Mouse (Mus musculus): ENCODE results near the gene Lipt1. TPM values are rescaled to one million over a fixed set of nuclear protein-coding genes. Genes with fewer than 3 reads are reported as not detected.
A peak's percentile ranks its signal among the peaks of the same experiment; 100 is the strongest.

Lipt1 gene
- total RNA-seq (2021), result 10 to 100 TPM; 17.8 to 22.2 TPM
- long read RNA-seq, experiment 1, transcript Lipt1-201 (2 exons, 1,485 nt), result major isoform, 15 of 20 reads
- long read RNA-seq, experiment 1, partial matches to known transcripts, result 1 of 20 reads
- long read RNA-seq, experiment 1, other reads (novel, unspliced or antisense), result 0 of 20 reads
- long read RNA-seq, experiment 2, transcript Lipt1-201 (2 exons, 1,485 nt), result major isoform, 11 of 21 reads
- long read RNA-seq, experiment 2, partial matches to known transcripts, result 1 of 21 reads
- long read RNA-seq, experiment 2, other reads (novel, unspliced or antisense), result 9 of 21 reads

DNA sequence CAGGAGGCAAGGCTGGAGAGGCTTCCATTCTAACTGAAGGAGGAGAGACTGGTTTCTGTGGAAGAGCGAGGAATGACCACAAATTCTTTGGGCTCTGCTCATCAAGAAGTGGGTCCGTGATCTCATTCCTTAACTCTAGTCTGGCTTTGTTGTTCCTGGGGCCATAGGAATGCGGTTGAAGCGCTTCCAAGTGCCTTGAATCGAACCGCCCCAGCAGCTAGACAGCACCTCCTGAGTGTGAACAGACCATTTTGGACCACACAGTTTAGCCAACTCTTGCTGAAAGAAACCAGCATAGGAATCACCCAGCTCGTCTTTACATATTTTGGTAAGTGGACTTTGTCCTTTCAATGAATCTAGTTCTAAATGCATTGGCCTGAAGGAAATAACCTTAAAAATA is at the start of gene Lipt1:
Gene Lipt1 (plus strand): TSS at position 35 of the 400 bp plus-strand sequence.
- no peak for DNase-seq

DNA sequence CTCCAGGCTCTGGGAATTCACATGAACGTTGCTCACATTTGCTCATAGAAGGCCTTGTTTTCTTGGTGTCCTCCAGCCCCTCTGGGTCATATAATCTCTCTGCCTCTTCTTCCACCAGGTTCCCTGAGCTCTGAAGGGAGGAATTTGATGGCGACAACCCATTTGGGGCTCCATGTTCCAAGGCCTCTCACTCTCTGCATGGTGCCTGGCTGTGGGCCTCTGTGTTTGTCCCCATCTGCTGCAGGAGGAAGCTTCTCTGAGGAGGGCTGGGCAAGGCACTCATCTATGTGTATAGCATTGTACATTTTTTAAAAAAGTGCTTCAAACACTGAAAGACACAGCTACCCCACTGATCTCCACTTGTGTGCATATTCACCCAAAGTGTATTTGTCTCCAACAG is 39.9 kb upstream of the Lipt1 start:
- no peak for DNase-seq

DNA sequence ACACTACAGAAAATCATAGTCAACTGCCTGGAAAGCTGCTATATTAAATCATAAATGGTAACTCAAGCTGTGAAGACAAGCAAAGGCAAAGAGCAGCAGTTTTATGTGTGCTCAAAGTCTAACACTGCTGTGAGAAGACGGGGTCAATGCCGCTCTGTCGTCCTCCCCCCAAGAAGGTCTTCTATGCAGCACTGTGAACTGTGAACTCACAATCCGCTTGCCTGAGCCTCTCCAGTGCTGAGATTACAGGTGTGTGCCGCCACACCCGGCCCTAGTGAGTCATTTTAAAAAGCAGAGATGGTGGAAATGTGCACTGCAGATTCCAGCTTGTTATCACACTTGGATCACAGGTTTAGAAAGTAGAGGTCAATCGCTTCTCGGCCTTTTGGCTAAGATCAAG is 24.7 kb upstream of the Lipt1 start:
- no peak for DNase-seq

DNA sequence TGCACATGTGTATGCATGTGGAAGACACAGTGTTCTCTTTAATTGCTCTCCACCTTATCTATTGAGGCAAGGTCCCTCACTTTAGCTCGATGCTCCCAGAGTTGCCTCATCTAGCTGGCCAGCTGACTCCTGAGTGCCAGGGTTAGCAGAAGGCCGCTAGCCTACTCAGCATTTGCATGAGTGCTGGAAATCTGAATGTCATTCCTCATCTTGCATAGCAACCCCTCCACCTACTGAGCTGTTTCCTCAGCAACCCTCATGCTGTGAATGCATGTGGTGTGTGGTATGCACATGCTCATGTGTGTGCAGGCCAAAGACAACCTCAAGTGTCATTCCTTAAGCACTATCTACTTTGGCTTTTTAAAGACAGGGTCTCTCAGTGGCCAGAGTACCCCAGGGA is 20.8 kb upstream of the Lipt1 start:
- no peak for DNase-seq

DNA sequence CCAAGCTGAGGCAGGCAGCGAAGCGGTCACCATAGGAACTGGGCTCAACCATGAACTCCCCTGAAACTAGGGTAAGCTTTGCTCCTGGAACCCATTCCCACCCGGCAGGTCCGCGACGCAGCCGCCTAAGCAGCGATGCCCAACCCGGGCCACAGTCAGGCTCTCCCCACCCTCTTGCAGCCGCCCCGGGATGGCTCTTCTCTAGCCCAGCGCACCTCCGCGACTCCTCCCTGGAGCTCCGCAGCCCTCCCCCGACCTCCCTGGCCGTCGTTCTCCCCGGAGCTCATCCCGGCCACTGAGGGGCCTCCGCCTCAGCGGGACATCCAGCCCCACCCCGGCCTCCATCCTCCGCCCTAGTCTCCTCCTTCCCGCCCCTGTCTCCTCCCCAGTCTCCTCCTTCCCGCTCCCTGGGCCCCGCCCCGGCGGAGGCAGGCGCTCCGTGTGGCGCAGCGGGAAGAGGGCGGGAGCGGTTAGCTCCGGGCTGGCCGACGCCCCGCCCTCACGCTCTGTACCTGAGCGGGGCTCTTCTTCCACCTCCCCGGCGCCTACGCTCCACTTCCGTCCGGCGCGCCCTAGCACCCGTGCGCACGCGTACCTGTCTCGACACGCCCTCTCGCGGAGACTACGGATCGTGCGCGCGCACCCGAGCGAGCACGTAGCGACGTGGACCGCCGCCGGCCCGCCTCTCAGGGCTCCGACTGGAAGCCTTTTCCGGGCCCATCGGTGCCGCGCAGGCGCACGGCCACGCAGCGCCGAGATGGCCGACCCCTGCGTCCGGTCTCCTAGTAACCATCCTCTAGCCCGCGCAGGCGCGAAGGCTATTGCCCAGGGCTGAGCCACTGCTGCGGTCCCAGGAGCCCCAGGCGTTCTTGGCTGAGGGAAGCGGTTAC is 6.8 kb upstream of the Lipt1 start:
- peak; percentile 100 for DNase-seq

DNA sequence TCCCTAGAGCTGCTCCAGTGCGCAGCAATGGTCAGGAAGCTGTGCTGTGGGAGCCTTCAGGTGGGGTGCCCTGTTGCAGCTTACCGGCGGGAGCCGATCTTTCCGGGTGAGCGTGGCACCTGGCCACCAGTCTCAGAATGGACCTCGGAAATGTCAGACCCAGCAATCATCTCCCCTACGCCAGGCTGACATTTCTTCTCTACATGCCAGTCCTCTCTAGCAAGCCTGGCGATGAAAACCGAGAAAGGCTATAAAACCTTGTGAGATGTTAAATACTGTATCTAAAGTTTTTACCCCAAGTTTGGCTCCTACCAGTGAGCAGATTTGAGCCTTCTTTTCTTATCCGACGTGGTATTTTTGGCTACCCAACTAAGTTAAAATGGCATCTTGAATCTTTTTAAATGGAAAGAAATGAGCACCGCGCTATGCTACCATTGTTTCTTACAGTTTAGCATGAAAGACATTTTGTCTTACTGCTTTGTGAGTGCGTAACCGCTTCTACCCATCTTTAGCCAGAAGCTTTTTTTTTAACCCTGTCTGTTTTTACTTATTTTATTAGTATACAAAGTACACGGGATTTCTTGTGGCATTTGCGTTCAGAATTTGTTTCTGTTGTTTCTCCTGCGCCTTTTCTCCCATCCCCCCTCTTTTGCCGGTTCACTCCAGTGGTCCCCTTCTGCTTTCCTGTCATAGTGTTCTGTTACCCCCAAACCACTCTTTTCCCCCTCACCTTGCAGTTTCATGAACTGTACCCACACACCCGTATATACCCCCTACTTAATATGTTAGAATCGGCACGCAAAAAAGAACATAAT is 5.9 kb upstream of the Lipt1 start:
- DNase-seq, result peak; percentile 13

DNA sequence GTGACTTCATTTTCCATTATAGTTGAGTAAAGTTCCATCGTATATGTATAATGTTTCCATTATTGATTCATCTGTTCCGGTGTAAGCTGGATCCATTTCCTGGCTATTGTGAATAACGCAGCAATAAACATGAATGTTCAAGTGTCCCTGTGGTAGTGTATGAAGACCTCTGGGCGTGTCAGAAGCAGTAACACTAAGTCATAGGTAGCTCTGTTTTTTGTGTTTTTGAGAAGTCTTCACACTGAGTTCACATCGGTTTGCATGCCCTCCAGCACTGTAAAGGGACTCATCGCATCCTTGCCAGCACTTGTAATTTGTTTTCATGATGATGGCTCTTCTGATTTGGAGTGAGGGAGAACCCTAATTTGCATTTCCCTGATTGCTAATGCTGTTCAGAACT is 5.3 kb upstream of the Lipt1 start, which contains the start of gene Tsga10:
Gene Tsga10 (minus strand): TSS at position 144 of the 400 bp plus-strand sequence.
- DNase-seq, result no peak

DNA sequence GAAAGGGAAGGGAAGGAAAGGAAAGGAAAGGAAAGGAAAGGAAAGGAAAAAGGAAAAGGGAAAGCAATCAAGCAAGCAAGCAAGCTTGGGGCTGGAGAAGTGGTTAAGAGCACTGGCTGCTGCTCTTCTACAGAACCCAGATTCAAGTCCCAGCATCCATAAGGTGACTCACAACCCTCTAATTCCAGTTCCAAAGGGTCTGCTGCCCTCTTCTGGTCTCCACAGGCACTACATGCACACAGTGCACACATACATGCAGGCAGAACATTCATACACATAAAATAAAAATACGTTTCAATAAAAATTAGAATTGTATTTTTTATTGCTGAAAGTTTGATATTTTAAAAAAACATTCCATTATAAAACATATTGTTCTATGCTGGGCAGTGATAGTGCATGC is 4.5 kb upstream of the Lipt1 start:
- DNase-seq, result peak; percentile 67

DNA sequence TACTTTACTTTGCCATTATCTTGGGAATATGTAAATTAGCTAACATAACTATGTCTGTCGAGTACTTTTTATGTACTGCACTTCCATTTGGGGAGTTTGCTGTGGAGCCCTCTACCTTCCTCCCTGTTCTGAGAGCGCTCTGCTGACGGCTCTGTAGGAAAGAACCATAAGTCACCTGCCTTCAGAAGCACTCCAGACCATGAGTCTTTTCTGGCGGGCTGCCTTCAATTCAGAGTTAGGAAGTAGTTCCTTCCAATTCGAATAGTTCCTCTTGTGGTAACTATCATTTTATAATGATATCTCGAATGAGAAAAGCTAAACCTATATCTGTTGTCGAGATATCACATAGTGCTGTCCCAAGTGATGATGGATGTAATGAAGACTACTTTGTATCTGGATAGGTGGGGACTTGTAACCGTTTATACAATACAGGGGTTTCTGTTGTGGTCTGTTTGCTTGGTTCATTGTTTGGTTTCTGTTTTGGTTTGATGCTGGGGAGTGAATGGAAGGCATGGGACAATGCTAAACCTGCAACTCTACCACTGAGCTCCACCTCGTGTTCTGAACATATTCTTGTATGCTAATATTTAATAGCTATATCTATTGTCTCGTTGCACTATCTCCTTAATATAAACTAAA is 3.7 kb upstream of the Lipt1 start:
- DNase-seq, result no peak

DNA sequence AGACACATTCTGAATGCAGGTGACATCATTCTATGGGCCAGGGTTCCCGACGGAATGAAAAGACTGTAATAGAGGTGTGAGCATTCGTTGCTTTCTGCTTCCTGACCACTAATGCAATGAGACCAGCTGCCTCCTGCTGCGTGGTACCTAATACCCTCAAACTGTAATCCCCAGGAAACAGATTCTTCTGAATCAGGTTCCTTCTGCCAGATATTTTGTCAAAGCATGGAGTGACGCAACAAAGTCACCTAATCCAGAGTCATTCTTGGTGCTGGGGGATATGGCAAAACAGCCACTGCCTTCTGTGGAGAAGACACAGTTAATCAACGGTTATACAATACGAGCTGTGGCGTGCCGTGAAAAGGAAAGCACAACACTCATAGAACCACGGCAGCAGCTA is 2.9 kb upstream of the Lipt1 start:
- DNase-seq, result no peak

DNA sequence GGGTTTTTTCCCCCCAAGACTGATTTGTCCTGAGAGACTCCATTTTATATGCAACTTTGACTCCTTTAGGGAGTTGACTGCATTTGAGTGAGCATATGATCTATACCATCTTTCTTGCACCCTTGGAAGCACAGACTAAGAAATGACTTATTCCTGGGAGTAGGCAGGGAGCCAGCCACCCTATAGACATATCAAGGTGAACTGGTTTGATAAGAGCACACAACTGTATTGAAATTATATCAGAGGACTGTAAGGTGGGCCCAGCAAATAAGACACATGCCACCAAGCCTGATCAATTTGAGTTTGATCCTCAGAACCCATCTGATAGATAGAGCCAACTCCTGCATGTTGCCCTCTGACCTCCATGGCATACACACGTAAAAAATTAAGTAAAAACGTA is 2.2 kb upstream of the Lipt1 start:
- DNase-seq, result no peak

DNA sequence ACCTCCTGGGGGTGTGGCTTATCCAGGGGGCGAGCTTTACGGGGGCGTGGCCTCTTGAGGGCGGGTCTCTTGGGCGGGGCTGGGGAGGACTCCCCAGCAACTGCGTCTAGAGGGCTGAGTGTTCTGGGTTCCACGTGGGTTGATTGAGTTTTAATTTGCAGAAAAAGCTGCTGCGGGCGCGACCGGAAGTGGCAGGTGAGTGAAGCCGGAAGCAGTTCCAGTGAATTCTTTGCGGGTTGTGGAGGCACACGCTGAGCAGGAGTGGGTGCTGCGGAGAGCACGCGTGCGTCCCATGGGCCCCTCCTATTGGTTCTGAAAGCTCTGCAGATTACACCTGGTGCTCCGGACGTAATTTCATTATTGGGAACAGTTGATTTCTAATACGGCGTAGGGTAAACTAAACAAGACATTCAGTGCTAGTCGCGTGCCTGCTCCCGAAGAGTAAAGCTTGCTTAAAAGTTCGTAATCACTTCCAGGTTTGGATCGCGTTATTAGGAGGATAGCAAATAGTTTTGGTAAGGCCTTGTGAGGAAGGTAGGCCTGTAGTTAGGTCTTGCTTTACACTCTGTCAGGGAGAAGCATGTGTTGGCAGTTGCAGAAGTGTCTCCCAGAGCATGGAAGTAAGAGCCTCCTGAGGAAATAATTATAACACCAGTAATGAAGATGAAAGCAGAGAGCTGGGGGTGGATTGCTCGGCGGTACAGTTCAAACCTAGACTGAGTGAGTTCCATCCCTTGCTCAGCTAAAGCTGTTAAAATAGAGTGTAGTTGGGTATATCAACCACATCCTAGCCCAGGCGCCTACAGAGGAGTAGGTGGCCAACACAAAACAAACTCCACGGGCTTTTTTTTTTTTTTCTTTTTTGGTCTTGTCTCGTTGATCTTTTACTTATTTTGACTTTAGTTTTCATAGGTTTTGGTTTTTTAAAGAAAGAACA is 861 bp downstream of the Lipt1 start:
- DNase-seq, result peak; percentile 91

DNA sequence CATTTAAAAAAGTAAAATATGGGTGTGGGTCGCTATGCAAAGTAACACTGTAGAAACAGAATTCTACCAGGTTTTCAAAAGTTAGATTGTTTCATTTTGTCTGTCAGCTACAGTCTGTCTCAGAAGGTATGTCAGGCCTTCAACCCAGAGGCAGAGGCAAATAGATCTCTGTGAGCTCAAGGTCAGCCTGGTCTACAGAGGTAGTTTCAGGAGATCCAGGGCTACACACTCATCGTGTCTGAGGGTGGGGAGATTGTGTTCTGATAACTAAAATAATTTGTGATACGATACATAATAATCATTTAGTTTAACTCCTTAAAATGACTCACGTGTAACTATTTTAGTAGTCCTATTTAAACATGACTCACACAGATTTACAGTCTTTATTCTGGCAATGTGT is 1.6 kb downstream of the Lipt1 start:
- no peak for DNase-seq

DNA sequence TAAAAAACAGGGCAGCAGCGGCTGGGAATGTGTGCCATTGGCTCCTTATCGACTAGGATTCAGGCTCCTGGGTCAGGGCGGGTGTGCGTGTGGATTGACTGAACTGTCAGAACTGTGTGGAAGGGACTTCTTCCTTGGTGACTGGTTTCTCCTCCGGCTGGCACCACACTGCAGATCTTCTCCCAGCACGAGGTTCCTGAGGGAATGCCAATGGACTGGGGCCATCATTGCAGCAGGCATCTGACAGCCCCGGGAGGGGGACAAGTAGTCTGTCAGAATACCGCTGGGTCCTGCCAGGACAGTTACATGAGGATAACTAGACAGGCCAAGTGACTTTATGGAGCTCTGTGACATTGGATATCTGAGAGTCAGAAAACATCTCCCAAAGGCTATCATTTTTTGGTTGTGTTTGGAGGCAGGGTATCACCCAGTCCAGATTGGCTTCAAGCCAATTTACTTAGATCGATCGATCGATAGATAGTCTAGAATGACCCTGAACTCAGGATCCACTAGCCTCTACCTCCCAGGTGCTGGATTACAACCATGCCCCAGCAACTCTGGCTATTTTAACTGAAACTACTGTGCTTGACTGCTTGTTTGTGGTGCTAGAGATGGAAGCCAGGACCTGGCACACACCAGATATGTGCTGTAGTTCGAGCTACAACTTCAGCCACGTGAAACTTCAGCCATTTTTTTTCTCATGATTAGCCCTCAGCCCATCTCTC is 6.4 kb downstream of the Lipt1 start:
- peak; percentile 66 for DNase-seq

DNA sequence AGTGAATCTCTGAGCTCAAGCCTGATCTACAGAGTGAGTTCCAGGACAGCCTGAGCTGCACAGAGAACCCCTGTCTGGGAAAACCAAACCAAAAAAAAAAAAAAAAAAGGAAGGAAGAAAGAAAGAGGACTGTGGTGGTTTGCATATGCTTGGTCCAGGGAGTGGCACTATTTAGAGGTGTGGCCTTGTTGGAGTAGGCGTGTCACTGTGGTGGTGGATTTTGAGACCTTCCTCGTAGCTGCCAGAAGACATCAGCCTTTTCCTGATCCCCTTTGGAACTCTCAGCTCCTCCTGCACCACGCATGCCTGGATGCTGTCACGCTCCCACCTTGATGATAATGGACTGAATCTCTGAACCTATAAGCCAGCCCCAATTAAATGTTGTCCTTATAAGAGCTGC is 11.9 kb downstream of the Lipt1 start:
- no peak for DNase-seq

DNA sequence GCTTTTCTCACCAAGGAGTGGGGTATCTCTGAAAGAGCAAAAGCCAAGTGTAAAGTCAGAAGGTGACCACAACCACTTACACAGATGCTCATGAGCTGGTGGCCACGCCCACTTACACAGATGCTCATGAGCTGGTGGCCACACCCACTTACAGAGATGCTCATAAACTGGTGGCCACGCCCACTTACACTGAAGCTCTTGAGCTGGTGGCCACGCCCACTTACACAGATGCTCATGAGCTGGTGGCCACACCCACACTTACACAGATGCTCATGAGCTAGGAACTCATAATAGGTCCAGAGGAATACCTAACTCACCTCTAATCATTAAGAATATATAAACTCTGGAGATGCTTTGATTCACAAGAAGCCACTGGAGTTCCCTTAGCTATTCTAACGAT is 12.9 kb downstream of the Lipt1 start:
- DNase-seq, result no peak

DNA sequence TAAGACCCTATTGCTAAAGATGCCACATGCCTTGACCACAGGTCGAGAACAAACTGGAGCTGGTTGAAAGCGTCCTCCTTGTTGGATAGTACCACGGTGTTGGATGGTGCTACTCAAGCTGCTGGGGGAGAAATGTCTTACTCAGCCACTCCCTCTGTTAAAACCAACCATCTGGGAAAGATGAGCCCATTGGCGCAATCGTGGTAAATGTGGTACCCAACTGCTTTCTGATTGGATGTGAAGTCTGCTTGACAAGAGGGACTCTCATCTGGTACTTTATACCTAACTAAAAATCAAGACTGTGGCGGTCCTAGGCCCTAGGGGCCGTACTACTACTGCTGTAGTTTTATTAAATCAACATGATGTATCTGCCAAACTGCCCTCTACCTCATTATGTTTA is 17.7 kb downstream of the Lipt1 start:
- DNase-seq, result no peak

DNA sequence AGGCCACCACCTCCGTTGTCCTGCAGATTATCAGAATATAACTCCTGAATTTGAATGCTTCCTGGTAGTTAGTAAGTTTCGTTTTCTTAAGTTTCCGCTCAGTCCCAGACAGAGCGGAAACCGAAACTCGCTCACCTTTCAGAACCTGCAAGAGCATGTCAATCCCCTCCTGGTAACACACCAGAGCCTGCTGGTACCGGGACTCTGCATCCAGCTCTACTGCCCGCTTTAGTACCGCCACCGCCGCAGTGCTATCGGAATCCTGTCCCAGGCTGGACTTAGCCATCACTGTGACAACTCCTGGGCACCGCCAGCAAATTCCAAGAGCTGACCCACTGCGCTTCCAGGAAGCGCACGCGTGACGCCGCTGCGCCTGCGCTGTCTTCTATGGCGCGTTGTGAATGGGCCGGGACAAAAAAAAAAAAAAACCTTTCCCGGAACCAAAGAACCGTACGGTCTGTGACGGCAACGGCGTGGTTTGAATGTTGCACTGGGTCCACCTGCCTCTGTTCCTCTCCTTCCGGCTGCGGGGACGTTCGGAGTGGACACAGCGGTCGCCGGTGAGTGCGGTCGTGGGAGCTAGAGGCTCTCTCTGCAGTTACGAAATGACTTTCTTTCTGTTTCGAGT is 18.6 kb downstream of the Lipt1 start, which contains the start of the genes Mitd1 and Mrpl30:
Gene Mitd1 (minus strand): TSS at position 387 of the 628 bp plus-strand sequence.
Gene Mrpl30 (plus strand): TSS at position 453 of the 628 bp plus-strand sequence.
- peak; percentile 93 for DNase-seq

DNA sequence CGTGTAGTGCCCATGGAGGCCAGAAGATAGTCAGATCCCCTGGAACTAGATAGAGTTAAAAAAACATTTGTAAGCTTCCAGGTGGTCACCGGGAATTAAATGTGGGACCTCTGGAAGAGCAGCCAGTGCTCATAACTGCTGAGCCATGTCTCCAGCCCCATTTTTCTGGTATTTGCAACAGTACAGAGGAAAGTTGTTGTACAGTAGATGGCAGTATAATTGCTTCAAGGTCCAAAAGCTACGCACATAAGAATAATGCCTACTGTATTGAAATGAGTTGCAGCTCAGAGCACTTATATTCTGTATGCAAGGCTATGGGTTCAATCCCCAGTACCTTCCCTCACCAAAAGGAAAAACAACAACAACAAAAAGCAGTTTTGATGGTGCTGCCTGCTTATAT is 19.9 kb downstream of the Lipt1 start:
- no peak for DNase-seq

DNA sequence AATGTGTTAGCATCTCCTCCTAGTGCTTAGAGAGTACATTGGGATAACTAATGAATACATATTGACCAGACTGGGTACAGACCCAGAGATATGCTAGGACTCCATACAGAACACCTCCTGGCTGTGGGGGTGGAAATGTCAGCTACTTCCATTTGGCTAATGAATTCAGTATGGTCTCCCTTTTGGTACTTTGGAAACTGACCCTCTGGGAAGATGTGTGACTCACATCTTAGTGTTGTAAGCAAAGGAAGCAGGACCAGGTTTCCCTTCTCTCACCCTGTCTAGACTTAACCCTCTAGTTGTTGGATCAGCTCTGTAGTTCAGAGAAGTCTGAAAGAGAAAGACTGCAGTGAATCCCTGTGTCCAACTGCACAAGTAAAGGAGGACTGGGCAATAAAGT is 23.1 kb downstream of the Lipt1 start:
- no peak for DNase-seq
